In the genomic region with DNA sequence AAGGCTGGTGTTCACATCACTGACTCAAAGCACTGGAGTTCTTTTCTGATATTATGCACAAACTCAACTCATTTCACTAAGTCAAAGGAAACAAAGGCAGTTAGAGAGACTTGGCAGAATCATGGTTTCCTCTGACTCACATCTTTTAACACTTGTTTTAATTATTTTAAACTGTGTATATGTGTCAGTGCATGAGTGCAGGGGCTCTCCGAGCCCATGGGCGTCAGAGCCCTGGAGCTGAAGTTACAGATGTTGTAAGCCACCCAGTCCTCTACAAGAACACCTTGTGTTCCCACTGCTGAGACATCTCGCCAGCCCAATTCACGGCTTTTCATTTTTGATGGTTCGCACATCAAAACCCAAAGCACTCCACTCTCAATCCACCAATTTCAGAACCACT, we compare ENCODE assay signal across 15 mouse cellular contexts.
"Had no signal": no experiment of that assay in that cellular context is flagged by ENCODE, and none has a peak within 500 bp of the region (broad histone marks: within the 10 kb centered on the region; RNA-seq: fewer than 3 reads in every experiment).

No protein-coding gene starts in this region.

- H3K4me2 ChIP-seq: lung, embryonic 14.5 days; midbrain, embryonic 12.5 days; neural tube, embryonic 12.5 days; stomach, embryonic 15.5 days had no signal

- H3K9ac ChIP-seq: lung, embryonic 14.5 days; midbrain, embryonic 12.5 days; neural tube, embryonic 12.5 days; stomach, embryonic 15.5 days had no signal

- ATAC-seq: midbrain, embryonic 16.5 days had no signal

- H3K4me3 ChIP-seq: midbrain, embryonic 10.5 days; midbrain, embryonic 12.5 days; neural tube, embryonic 12.5 days; stomach, embryonic 15.5 days had no signal

- H3K27ac ChIP-seq: midbrain, embryonic 10.5 days; midbrain, embryonic 12.5 days; neural tube, embryonic 12.5 days; stomach, embryonic 15.5 days; stomach, postnatal 0 days had no signal

- H3K9me3 ChIP-seq: midbrain, embryonic 10.5 days; midbrain, embryonic 12.5 days; neural tube, embryonic 12.5 days; stomach, embryonic 15.5 days had no signal

- H3K4me1 ChIP-seq: midbrain, embryonic 10.5 days; midbrain, embryonic 12.5 days; neural tube, embryonic 12.5 days; stomach, embryonic 15.5 days had no signal

- H3K36me3 ChIP-seq: midbrain, embryonic 12.5 days had no signal

- H3K27me3 ChIP-seq: midbrain, embryonic 12.5 days; neural tube, embryonic 12.5 days; stomach, embryonic 15.5 days had no signal

- DNase-seq: lung, adult 18-20 months; lung, embryonic 14.5 days; lung, postnatal 10 days; lung, postnatal 4 days; midbrain, embryonic 14.5 days; right cerebral cortex, postnatal 25 days; thymus, adult 18-20 months; thymus, postnatal 14 days; thymus, postnatal 36 days had no signal
